Mouse (Mus musculus) heart, adult 2 months (tissue): ENCODE results near the gene Spns1. TPM values are rescaled to one million over a fixed set of nuclear protein-coding genes. Genes with fewer than 3 reads are reported as not detected.

Experiments used
- DNase-seq, 2 experiments: peaks; one replicate each; pipeline ENCODE4 v3.0.0; 2021
- H3K27ac ChIP-seq: fragments of 200-600 bp; 2 replicates; pipeline ENCODE4 v1.8.1; 2022
- H3K27me3 ChIP-seq: fragments of 200-500 bp; 2 replicates; pipeline ENCODE4 v1.6.1; 2012; ENCODE audit warnings: mild to moderate bottlenecking, low read length, inconsistent platforms, mixed read lengths; ENCODE audit not compliant: control insufficient read depth, insufficient read depth
- H3K36me3 ChIP-seq: fragments of 200-500 bp; 2 replicates; pipeline ENCODE4 v1.6.1; 2012; ENCODE audit warnings: low read length, inconsistent platforms; ENCODE audit not compliant: control insufficient read depth, insufficient read depth
- H3K4me1 ChIP-seq: fragments of 200-500 bp; 2 replicates; pipeline ENCODE4 v1.6.1; 2011; ENCODE audit warnings: low read length; ENCODE audit not compliant: control insufficient read depth, insufficient read depth
- H3K4me3 ChIP-seq: fragments of 200-600 bp; 2 replicates; pipeline ENCODE4 v1.8.1; 2022
- H3K79me2 ChIP-seq: fragments of 200-500 bp; replicated peaks from 2 replicates; pipeline ENCODE4 v1.6.1; 2012; ENCODE audit warnings: mild to moderate bottlenecking, inconsistent platforms, low read length, moderate library complexity, mixed read lengths; ENCODE audit not compliant: control insufficient read depth, insufficient read depth
- H3K9ac ChIP-seq: fragments of 200-500 bp; 2 replicates; pipeline ENCODE4 v1.6.1; 2012; ENCODE audit warnings: low read depth, mild to moderate bottlenecking, control low read depth, inconsistent platforms, low read length, mixed read lengths
- CTCF ChIP-seq: fragments of 200-600 bp; IDR thresholded peaks from 2 replicates; pipeline ENCODE4 v1.8.1; 2022; ENCODE audit warnings: antibody characterized with exemption, mild to moderate bottlenecking, moderate library complexity
- EP300 ChIP-seq: fragments of 200-500 bp; IDR thresholded peaks from 2 replicates; pipeline ENCODE4 v1.6.1; 2011; ENCODE audit warnings: low read depth, low read length, control low read depth; ENCODE audit not compliant: insufficient read depth
- POLR2A ChIP-seq: fragments of 200-500 bp; IDR thresholded peaks from 2 replicates; pipeline ENCODE4 v1.6.1; 2011; ENCODE audit warnings: mild to moderate bottlenecking, low read depth, low read length, control low read depth; ENCODE audit not compliant: insufficient read depth
- WGBS: fragments of 180-500 bp; shearing (Covaris S2); methylation state at CpG from one replicate; pipeline ENCODE4 v1.1.7; 2018; 5-methylcytosine and 5-hydroxymethylcytosine counted together
- intact Hi-C: fragments of 180-260 bp; cut with DNase I; formaldehyde crosslinking; loops from one replicate; pipeline ENCODE4 v1.15.1; 2025
- polyA plus RNA-seq: library from polyadenylated mRNA; depleted of rRNA; stranded (reverse); fragments of >200 nt; gene quantifications from 2 replicates; pipeline ENCODE4 v1.2.3, GENCODE M21; 2012
- total RNA-seq, 2 experiments: library from RNA; stranded (reverse); gene quantifications; 2 replicates each; pipeline ENCODE4 v1.2.3; 2021

Spns1 gene
- total and polyA plus RNA-seq, 3 experiments = 22.3 to 57.5 (median 31.9) TPM

- Histone ChIP-seq H3K4me1 (no peaks in the 10 kb centered on the region), H3K79me2 (no peaks in the 10 kb centered on the region), H3K27ac (no peak overlapping the region), H3K36me3 (no peaks in the 10 kb centered on the region), H3K27me3 (peaks cover 2% of the 10 kb centered on the region; the same call in 1 of the 2 replicates), H3K9ac (no peak overlapping the region), H3K4me3 (no peak overlapping the region)
- intact Hi-C loops = no loop called here
- TF ChIP-seq POLR2A (no peak), CTCF (no peak), EP300 (no peak)
- WGBS = 34% methylated on average over 8 of the region's 8 CpGs
- DNase-seq = no peak
Measured at GRCm38 (mm10) chr7:126348293-126348692, 29.0 kb downstream of the Spns1 start.

DNA sequence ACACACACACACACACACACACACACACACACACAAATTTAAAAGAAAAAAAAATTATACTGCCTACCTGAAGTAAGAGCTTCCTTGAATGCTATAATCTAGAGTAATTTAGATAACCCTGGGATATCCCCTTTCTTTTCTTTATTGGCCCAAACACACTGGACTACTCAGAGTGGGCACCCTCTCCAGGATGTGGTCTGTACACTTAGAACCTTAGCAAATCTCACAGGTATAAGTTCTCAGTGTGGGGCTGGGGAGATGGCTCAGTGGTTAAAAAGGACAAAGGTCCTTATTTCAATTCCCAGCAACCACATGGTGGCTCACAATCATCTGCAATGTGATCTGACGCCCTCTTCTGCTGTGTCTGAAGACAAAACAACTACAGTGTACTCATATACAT lies 30.2 kb downstream of the Spns1 start:
- no peaks in the 10 kb centered on the region for H3K79me2 ChIP-seq
- no peak overlapping the region for H3K9ac ChIP-seq
- no peak overlapping the region for H3K27ac ChIP-seq
- intact Hi-C loops = no loop called here
- H3K4me1 ChIP-seq = no peaks in the 10 kb centered on the region
- H3K36me3 ChIP-seq = no peaks in the 10 kb centered on the region
- whole genome bisulfite sequencing = 44% methylated on average over 1 of the region's 1 CpGs
- no peak overlapping the region for H3K4me3 ChIP-seq
- no peak for TF ChIP-seq EP300
- TF ChIP-seq POLR2A = no peak
- no peak for DNase-seq
- H3K27me3 ChIP-seq = peaks cover 2% of the 10 kb centered on the region; the same call in 1 of the 2 replicates

GRCm38 (mm10) chr7:126345969-126346368 lies 31.3 kb downstream of the Spns1 start:
- H3K79me2 ChIP-seq = no peaks in the 10 kb centered on the region
- intact Hi-C loops = no loop called here
- H3K4me1 ChIP-seq = no peaks in the 10 kb centered on the region
- no peak for TF ChIP-seq EP300
- no peak for TF ChIP-seq POLR2A
- no peak for TF ChIP-seq CTCF
- 57% methylated on average over 3 of the region's 3 CpGs for WGBS
- no peak overlapping the region for H3K27ac ChIP-seq
- H3K9ac ChIP-seq = no peak overlapping the region
- no peak for DNase-seq
- peaks cover 2% of the 10 kb centered on the region; the same call in 1 of the 2 replicates for H3K27me3 ChIP-seq
- H3K36me3 ChIP-seq = no peaks in the 10 kb centered on the region
- no peak overlapping the region for H3K4me3 ChIP-seq

DNA sequence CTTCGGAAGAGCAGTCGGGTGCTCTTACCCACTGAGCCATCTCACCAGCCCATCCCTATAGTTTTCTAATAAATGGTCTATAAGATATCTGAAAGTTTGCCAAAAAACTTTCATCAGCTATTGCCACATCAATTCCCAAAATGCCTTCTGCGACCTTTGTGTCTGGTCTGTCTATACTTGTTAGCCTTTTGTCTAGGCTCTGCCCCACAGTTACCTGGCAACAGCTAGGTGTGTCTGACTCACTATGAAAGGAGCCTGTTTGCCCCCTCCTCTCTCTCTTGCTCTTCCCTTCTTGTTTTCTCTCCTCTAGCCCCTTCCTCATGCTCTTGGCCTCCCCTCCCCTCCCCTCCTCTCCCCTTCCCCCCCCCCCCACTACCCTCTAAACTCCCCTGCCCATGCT lies 31.7 kb downstream of the Spns1 start:
- DNase-seq = no peak
- TF ChIP-seq POLR2A (no peak), CTCF (no peak), EP300 (no peak)
- intact Hi-C loops = no loop called here
- H3K27me3 ChIP-seq = peaks cover 2% of the 10 kb centered on the region; the same call in 1 of the 2 replicates
- WGBS = 57% methylated on average over 3 of the region's 3 CpGs
- no peaks in the 10 kb centered on the region for H3K79me2 ChIP-seq
- no peaks in the 10 kb centered on the region for H3K36me3 ChIP-seq
- H3K4me1 ChIP-seq = no peaks in the 10 kb centered on the region
- no peak overlapping the region for H3K9ac ChIP-seq
- no peak overlapping the region for H3K4me3 ChIP-seq
- H3K27ac ChIP-seq = no peak overlapping the region

DNA sequence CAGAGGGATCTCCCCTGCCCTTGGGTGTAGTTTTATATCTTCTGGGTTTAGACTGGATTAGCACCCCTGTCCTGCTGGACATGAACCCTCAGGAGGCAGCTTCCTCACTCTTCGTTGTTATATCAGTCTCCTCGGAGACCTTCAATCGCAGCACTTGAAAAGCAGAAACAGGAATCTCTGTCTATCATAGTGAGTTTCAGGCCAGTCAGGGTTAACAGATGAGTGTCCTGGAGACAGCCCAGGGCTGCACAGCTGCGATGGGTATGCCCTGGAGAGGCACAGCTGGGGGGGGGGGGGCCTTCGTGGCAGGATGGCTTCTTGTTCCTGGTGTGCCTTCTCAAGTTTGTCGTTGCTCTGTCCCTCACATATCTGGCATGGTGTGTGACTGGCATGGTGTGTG lies 36.4 kb downstream of the Spns1 start:
- no peak overlapping the region for H3K9ac ChIP-seq
- no peak overlapping the region for H3K27ac ChIP-seq
- H3K27me3 ChIP-seq = no peaks in the 10 kb centered on the region
- H3K4me1 ChIP-seq = no peaks in the 10 kb centered on the region
- intact Hi-C loops = no loop called here
- WGBS = 27% methylated on average over 6 of the region's 6 CpGs
- H3K79me2 ChIP-seq = no peaks in the 10 kb centered on the region
- no peak overlapping the region for H3K4me3 ChIP-seq
- TF ChIP-seq CTCF (no peak), EP300 (no peak), POLR2A (no peak)
- no peaks in the 10 kb centered on the region for H3K36me3 ChIP-seq
- DNase-seq = no peak

- H3K4me1 ChIP-seq = no peaks in the 10 kb centered on the region
- no peaks in the 10 kb centered on the region for H3K79me2 ChIP-seq
- no peaks in the 10 kb centered on the region for H3K36me3 ChIP-seq
- 38% methylated on average over 6 of the region's 6 CpGs for WGBS
- H3K27ac ChIP-seq = no peak overlapping the region
- H3K4me3 ChIP-seq = no peak overlapping the region
- no peaks in the 10 kb centered on the region for H3K27me3 ChIP-seq
- no peak overlapping the region for H3K9ac ChIP-seq
- no peak for TF ChIP-seq CTCF
- TF ChIP-seq POLR2A = no peak
- TF ChIP-seq EP300 = no peak
- DNase-seq = peak in 1 of 2 experiments; percentile 15
- intact Hi-C loops = no loop called here
Measured at GRCm38 (mm10) chr7:126340206-126340618, 37.0 kb downstream of the Spns1 start.
